Mouse (Mus musculus): Measurements from ENCODE around the gene Efemp1.

Gene Efemp1

GRCm38 (mm10) chr11:28939651-28940050, 86.6 kb downstream of the Efemp1 start:
- no peak for DNase-seq (ENCODE audit: low spot score)

GRCm38 (mm10) chr11:28951586-28952210, 98.7 kb downstream of the Efemp1 start:
- DNase-seq (ENCODE audit: low spot score): no peak

- no peak for DNase-seq (ENCODE audit: low spot score)
Measured at GRCm38 (mm10) chr11:28954673-28955304, 101.8 kb downstream of the Efemp1 start.

- DNase-seq (ENCODE audit: low spot score): no peak
Measured at GRCm38 (mm10) chr11:28955305-28955701, 102.3 kb downstream of the Efemp1 start.

GRCm38 (mm10) chr11:28961381-28961780, 108.4 kb downstream of the Efemp1 start:
- no peak for DNase-seq (ENCODE audit: low spot score)
